Mouse (Mus musculus) liver, embryonic 14.5 days (tissue): ENCODE measurements at regions not wholly inside any gene's neighbourhood (a gene's known extent, or its start where the extent isn't known, plus 50 kb on each side); places are given as distances from the start of the nearest gene placed in this dataset.

Source experiments
- CTCF ChIP-seq: IDR thresholded peaks from 2 replicates; pipeline ENCODE4 v1.5.1; 2016; ENCODE audit warnings: antibody characterized with exemption, low read depth, control low read depth
- EP300 ChIP-seq: IDR thresholded peaks from 2 replicates; pipeline ENCODE4 v1.6.1; 2016; ENCODE audit warnings: antibody characterized with exemption, low read depth

DNA sequence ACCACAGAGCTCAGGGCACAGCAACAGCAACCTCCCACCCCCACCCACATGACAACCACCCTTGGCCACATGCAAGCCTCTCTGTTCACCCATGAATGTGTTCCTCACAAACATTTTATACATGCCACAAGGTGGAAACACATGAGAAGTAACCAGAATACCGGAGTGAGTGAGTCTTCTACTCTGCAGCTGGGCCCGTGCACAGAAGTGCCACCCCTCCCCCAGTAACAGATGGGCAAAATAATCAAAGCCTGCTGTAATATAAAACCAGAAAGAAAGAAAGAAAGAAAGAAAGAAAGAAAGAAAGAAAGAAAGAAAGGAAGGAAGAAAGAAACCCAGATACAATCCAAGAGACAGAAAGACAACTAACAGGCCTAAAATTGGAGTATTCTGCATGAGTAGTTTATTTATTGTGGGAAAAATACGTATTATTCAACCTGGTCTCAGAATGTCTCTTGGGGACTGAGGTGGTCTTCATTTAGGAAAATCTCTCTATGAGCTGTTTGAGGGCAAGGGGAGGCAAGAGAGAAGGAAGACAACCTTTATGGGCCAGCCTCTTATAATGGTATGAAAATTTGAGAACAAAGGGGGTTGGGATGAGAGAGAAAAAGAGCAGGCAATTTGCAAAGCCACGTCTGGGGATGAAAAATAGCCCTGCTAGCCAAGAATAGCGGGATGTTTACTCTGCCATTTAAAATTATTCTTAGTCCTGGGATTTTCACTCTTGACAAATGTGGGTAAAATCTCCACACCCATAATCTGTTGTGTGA lies 160.2 kb downstream of the Sox4 start:
- no peak for TF ChIP-seq CTCF
- TF ChIP-seq EP300 = no peak
